Mouse (Mus musculus) thymus, postnatal 10 days (tissue): Measurements from ENCODE around the gene Gfpt2.

Source experiments
- DNase-seq, 2 experiments: peaks; one replicate each; pipeline ENCODE4 v3.0.0; 2021; ENCODE audit warnings: low spot score in 2 of 2

The Gfpt2 gene

GRCm38 (mm10) chr11:49840666-49841065 is 46.7 kb downstream of the Gfpt2 start:
- no peak for DNase-seq

DNA sequence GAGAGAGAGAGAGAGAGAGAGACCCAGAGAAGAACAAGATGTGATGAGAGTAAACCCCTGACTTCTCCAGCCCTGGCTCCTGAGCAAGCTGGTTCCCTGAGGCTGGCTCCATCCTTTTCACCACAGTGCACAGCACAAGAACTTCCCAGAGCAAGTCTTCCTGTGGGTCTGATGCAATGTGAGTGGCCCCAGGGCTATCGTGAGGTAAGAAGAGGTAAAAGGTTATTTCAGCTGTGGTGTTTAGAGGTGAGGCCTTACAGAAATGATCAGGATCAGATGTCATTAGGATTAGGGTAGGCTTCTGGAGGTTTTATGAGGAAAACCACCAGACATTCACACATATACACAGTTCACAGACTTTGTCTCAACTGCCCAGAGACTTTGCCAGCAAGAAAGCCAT is 47.9 kb downstream of the Gfpt2 start:
- DNase-seq = no peak

GRCm38 (mm10) chr11:49842718-49843117 is 48.7 kb downstream of the Gfpt2 start:
- DNase-seq = no peak

GRCm38 (mm10) chr11:49844311-49844710 is 50.3 kb downstream of the Gfpt2 start:
- no peak for DNase-seq

- peak; percentile 39 to 70 for DNase-seq
These were observed 51.0 kb downstream of the Gfpt2 start for GRCm38 (mm10) chr11:49844969-49845368.

DNA sequence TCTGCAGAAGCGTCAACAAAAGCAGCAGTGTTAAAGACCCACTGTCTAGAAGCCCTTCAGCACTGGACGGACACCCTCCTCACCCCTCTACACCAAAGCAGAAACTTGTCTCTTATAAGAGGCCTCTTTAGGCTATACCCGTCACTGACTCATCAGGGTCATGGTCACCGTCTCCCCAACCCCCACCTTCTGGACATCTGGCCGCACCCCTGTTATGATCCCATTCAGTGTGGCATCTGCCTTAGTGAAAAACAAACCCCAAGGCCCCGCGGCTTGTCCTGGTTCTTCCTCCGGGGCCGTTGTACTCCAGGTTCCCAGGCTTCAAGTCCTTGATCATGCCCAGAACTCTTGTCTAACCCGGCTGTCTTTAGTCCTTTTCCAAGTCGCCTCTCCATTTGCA is 52.0 kb downstream of the Gfpt2 start:
- no peak for DNase-seq

DNA sequence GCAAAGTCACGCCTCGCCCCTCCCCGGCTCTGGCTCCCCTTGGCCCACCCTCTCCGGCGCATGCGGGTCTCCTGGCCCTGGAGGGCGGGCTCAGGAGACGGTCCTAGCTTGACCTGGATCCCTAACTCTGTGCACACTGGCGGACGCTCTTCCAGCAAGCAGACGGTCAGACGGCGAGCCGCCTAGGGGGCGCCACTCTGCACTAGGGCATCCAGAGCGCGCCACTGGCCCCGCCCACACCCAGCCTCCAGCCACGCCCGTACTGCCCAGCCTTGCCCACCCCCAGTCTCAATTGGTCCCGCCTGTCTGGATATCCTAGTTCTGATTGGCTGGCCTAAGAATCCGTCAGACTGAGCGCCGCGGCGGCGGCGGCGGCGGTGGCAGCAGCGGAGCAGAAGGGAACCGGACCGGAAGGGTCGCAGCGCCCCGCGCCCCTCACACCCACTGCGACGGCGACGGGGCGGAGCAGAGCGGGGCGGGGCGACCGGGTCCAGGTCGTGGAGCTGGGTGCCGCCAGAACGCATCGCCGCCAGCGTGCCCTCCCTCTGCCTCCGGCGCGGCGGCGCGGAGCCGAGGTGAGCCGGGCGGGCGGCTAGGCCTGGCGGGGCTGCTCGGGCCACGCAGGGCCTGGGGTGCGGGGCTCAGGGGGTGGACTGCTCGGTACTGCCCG is 52.6 kb downstream of the Gfpt2 start, which contains the start of gene Mapk9:
Mapk9 (plus strand) TSS at position 351 of the 670 bp plus-strand sequence.
- peak; percentile 96 to 99 for DNase-seq

- peak; percentile 44 to 48 for DNase-seq
These were observed 53.3 kb downstream of the Gfpt2 start for GRCm38 (mm10) chr11:49847071-49847810.

DNA sequence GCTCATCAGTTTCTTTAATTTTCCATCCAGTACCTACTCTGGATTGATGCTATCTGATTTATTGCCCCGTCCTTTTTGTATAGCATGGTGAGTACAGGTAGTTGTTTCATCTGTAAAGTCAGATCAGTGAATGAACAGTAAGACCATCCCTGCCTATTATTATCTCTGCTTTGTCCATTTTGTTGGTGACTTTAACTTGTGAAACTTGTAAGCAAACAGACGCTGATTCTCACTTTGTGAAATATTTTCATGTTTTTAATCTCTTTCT is 53.8 kb downstream of the Gfpt2 start:
- no peak for DNase-seq

- DNase-seq = no peak
These were observed 54.3 kb downstream of the Gfpt2 start for GRCm38 (mm10) chr11:49848080-49848815.

DNA sequence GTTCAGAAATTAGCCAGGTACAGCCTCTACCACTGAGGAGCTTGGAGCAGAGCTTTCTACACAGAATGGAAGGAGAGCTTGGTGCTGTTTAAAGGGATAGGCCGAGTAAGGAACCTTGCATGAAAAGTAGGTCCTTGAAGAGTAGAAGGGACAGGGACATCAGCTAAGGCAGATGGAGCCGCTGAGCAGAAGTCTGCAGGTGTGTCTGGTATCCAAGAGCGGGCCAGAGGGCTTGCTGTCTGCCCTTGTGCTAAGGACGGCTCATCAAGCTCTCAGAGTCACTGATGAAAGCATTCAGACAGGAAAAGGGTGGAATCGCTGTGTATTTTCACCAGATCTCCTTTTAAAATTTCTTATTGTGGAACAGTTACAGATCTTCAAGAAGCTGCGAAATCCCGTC is 56.4 kb downstream of the Gfpt2 start:
- no peak for DNase-seq

GRCm38 (mm10) chr11:49855144-49855543 is 61.2 kb downstream of the Gfpt2 start:
- DNase-seq = no peak

GRCm38 (mm10) chr11:49861139-49861538 is 67.2 kb downstream of the Gfpt2 start:
- no peak for DNase-seq

DNA sequence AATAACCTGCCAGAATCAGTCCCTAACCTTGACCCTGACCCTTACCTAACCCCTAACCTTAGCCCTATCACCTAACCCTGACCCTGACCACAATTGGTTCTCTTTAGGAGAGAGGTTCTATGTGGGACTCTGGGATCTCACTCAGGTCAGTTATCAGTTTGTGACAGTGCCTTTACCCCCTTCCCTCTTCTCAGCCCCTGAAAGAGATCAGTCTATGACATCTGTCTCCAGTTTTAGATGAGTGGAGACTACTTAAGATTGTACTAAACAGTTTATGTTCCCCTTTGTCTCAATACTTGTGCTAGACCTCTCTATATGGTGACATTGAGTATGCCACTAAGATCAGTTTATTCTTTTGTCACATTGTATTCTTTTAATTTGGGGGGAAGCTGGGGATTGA is 69.9 kb downstream of the Gfpt2 start:
- no peak for DNase-seq

DNA sequence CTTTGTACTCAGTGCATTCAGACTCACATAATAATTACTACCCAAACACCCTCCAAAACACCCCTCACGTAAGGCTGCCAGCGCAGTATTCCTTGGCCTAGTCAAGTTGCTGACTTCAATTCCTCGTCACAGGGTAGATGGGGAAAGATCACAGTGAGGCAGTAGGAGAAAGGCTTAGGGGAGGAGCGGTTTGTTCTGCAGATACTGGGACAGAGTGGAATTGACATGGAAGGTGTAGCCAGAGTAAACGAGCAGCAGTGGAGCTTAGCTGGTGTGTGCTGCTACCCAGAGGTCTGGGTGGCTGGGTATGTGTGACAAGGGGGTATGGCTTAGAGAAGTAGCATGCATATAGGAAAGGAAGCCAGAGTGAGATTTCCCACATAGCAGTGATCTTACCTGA is 73.3 kb downstream of the Gfpt2 start:
- DNase-seq = no peak

- peak; percentile 35 to 64 for DNase-seq
These were observed 75.8 kb downstream of the Gfpt2 start for GRCm38 (mm10) chr11:49869762-49870161.

DNA sequence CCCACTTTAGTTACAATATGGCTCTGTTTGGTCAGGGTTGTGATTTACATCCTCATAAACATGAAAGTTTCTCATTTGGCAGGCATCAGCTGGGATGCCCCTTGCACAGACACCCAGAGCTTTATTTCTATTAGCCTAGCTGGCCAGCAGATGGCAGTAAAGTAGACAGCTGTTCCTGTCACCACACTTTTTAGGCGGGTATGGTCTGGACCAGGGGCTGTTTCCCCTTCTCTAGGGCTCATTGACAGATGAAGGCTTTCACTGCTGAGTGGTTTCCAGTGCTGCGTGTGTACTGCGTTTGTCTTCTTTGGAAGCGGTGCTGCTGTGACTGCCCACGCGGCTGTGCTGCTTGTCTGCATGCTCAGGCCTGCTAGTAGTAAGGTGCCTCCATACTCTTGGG is 77.9 kb downstream of the Gfpt2 start:
- peak in 1 of 2 experiments; percentile 43 for DNase-seq

DNA sequence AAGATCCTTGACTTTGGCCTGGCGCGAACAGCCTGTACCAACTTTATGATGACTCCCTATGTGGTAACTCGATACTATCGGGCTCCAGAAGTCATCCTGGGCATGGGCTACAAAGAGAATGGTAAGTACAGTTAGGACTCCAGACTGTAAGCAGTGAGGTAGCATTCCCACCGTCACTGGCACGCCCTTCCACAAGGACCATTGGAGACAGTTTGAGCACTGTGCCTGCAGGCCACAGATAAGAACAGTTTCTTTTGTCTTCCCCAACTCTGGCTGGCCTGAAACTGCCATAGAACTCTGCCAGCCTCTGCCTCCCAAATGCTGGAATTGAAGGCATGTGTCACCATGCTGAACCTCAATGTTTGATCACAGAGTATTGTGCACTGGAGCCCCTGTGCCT is 78.8 kb downstream of the Gfpt2 start:
- no peak for DNase-seq

- no peak for DNase-seq
These were observed 83.2 kb downstream of the Gfpt2 start for GRCm38 (mm10) chr11:49876948-49877817.

GRCm38 (mm10) chr11:49879950-49880642 is 86.1 kb downstream of the Gfpt2 start:
- DNase-seq = no peak

GRCm38 (mm10) chr11:49883394-49883793 is 89.4 kb downstream of the Gfpt2 start:
- DNase-seq = no peak
